Mouse (Mus musculus): ENCODE results near the gene Gigyf2.

Gene Gigyf2

DNA sequence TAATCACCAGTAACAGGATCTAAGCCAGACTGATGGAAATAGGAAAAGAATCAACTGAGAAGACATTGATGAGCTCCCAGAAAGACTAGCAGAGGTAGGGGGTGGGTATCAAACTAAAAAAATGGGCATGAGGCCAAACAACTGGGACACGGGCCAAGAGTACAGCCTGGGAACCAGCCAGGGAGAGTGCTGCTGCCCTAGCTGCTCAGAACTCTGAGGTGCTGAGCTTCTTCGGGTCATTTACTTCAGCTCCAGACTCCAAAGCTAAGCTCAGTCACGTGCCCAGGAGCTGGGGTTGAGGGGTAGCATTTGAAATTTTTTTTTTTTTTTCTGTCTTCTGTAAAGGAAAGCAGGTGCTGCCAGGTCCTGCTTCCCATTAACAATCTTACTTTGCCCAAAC is 10.1 kb upstream of the Gigyf2 start:
- no peak for DNase-seq (ENCODE audit: low read depth, low spot score)

- DNase-seq (ENCODE audit: low read depth, low spot score), result no peak
Observed at GRCm38 (mm10) chr1:87321071-87321470, 5.7 kb upstream of the Gigyf2 start.

GRCm38 (mm10) chr1:87322778-87323177 is 4.0 kb upstream of the Gigyf2 start:
- DNase-seq (ENCODE audit: low read depth, low spot score), result no peak

DNA sequence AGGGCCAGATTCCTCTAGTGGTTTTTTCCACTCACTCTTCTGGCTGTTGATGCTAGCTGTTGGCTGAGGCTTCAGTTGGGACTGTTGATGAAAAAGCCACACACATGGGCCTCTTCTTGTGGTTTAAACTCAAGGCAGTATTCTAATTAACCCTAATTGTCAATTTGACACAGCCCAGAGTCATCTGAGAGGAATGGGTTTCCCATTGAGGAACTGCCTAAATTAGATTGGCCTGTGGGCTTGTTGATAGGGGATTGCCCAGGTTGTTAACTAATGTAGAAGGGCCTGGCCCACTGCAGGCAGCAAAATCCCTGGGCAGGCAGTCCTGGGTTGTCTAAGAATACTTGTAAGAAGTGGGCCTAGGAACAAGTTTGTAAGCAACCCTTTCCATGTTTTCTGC is 2.1 kb upstream of the Gigyf2 start:
- no peak for DNase-seq (ENCODE audit: low read depth, low spot score)

DNA sequence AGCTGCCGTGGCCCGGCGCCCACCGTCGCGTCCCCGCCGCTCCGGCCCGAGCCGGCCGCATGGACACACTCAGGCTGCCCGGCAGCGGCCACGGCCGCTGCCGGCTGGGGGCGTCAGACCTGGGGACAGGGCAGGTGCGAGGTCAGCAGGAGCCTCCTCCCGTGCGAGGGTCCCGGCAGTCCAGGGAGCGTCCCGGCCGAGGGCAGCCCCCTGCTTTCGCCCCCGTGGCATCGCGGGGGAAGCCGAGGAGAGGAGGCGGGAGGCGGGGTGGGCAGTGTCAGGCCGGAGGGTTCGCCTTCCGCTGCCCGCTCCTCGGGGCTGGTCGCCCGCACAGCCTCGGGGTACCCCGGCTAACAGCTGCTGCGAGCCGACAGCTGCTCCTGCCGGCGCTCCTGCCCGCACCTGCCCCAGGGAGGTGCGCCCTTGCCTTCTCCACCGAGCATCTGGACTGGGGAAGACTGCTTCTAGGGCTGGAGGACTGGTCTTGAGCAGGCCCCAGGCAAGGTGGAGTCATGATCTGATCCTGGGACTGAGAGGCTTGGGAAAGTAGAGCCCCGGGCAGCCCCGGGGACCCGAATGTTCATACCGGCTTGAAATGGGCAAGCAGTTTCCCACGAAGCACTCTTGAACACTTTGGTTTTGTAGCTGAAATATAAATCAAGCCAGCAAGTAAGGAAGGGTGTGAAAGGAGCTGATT is 515 bp downstream of the Gigyf2 start:
- DNase-seq (ENCODE audit: low read depth, low spot score), result no peak

DNA sequence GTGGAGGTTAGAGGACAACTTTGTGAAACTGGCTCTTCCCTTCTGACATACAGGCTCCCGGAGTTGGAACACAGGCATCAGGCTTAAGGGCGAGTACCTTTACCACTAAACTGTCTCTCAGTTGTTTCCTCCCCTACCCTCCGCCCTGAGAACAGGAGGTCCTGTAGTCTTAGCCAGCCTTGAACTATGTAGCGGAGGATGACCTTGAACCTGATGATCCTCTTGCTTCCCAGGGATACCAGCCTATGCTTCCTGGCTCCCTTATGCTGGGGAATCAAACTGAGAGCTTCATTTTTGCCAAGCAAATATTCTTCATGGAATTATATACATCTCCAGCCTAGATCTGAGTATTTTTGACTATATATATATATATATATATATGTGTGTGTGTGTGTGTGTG is 5.0 kb downstream of the Gigyf2 start:
- DNase-seq (ENCODE audit: low read depth, low spot score), result no peak

DNA sequence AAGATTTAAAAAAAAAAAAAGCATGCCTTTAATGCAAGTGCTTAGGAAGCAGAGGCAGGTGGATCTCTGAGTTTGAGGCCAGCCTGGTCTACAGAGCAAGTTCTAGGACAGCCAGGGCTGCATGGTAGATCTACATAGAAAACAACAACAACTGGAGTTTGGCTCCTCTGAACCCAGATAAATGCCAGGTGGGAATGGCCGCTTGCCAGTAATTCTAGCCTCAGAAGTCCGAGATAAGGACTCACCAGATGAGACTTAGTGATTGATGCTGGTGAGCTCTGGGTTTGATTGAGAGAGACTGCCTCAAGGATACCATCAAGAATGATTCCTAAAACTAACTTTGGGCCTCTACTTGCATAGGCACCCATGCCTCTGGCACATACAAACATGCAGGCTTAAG is 23.8 kb downstream of the Gigyf2 start:
- DNase-seq (ENCODE audit: low read depth, low spot score), result no peak

DNA sequence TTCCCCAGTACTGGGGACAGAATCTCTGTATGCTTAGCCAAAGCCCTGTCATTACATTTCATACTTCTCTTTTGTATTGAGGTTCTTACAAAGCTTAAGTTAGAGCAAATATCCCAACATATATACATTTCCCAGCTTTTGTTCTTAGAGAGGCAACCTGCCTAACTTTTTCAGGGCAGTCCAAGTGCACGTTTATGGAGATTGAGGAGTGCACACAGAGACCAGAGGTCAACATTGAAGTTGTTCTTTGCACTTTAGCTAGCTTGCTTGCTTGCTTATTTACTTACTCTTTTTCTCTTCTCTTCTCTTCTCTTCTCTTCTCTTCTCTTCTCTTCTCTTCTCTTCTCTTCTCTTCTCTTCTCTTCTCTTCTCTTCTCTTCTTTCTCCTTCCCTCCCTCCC is 33.5 kb downstream of the Gigyf2 start:
- DNase-seq (ENCODE audit: low read depth, low spot score), result no peak

DNA sequence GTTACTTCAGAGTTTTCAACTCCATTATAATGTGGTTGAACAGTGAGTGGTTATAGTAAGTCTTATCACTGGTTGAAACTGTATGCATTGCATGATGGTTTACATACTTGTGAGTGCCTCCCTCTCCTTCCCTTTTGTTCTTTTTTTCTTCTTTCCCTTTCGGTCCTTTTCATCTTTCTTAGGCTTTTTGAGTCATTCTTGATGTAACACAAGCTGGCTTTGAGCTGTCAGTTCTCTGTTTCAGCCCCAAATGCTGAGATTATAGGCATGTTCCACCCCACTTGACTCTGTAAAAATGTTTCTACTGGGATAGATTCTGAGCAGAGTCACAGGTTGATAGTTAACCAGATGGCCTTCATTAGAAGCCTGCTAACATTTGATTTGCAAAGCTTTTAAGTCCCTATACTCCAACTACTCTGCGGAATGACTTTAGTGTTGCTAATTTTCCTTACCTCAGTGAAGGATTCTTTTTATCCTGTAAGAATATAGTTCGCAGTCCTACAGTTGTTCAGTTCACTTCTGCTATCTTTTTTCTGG is 51.3 kb downstream of the Gigyf2 start:
- DNase-seq (ENCODE audit: low read depth, low spot score), result no peak

DNA sequence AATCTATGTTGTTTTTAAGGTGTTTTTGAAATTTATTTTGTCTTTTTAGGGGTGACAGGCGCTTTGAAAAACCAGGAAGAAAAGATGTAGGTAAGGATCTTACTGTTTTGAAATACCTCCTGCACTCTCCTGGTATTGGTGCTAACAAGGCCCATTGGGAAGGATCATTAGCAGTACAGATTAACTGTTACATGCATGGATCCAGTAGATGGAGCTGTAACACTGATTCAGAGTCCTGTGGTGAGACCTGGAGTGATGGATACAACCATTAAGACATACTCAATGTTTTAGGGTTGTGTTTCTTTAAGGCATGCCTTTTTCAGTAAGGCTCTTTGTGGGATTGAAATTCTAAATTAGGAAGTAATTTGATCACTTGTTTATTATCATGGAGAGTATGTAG is 53.1 kb downstream of the Gigyf2 start:
- DNase-seq (ENCODE audit: low read depth, low spot score), result no peak

GRCm38 (mm10) chr1:87381152-87381551 is 54.4 kb downstream of the Gigyf2 start:
- no peak for DNase-seq (ENCODE audit: low read depth, low spot score)

DNA sequence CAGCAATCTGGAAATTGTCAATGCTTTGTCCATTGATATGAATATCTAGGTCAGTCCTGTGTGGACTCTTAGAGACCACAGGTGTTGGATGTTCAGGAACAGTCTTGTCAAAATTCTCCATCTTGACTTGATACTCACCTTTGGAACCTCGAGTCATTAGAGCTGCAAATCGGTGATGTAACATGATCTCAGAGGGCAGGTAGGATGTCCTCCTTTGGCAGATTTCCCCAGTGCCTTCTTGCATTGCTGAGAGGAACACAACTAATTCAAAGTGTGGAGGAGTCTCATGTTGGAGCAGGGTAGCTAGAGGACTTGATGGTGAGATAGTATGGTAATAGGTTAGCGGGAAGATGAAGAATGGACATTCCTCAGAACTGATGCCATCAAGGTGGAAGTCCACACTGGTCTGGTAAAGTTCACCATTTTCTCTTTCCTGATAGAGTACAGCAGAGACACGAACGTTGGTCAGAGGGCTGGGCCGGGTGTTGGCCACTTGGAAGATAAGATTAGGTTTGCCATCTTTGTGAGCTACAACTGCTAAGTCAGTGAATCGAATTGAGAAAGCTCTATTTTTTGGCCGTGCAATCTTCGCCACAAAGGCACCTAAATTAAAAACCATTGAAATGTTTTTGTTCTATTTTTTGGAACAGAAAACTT is 59.8 kb downstream of the Gigyf2 start:
- DNase-seq (ENCODE audit: low read depth, low spot score), result no peak

GRCm38 (mm10) chr1:87393444-87394195 is 66.8 kb downstream of the Gigyf2 start:
- DNase-seq (ENCODE audit: low read depth, low spot score), result no peak

DNA sequence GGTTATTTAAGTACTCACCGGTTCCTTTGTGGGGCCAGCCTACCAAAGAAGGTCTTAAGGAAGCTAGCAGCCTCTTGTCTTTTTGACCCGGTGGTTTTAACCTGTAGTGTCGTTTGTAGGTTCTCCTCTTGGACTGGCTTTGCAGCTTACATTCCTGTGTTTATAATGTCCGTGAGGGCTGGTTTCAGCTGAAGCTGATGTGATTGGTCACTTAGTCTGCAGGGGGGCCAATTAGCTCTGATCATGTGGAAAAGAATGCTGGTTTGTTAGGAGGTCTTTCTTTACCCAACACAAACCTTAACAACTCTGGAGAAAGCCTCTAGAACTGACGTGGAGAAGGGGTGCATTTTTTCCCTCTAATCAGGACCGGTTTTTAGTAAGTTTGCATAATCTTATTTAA is 67.8 kb downstream of the Gigyf2 start, which contains the start of gene Kcnj13:
Gene Kcnj13, minus strand, starts transcription at position 136 of the 400 bp plus-strand sequence.
- DNase-seq (ENCODE audit: low read depth, low spot score), result no peak

- DNase-seq (ENCODE audit: low read depth, low spot score), result no peak
Observed at GRCm38 (mm10) chr1:87396923-87397586, 70.3 kb downstream of the Gigyf2 start.

- DNase-seq (ENCODE audit: low read depth, low spot score), result no peak
Observed at GRCm38 (mm10) chr1:87404710-87405109, 77.9 kb downstream of the Gigyf2 start.

DNA sequence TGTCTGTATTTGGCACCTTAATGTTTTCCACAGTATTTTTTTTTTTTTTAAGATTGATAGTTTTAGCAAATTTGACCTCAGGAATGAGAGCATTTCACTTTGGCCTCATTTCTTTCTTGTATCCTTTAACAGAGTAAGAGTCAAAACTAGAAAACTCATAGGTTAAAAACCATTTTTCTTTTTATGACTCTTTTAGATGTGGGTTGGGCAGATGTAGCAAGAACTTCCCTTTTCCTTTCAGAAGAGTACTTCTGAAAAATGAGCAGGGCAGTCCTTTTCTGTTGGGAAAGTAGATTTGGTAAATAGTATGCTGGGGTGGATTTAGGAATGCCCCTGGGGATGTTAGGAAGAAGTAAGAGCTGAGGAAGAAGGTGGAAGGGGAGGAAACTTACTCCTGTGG is 79.2 kb downstream of the Gigyf2 start:
- DNase-seq (ENCODE audit: low read depth, low spot score), result no peak

- no peak for DNase-seq (ENCODE audit: low read depth, low spot score)
Observed at GRCm38 (mm10) chr1:87409380-87409779, 82.6 kb downstream of the Gigyf2 start.

GRCm38 (mm10) chr1:87418733-87419132 is 91.9 kb downstream of the Gigyf2 start:
- no peak for DNase-seq (ENCODE audit: low read depth, low spot score)

GRCm38 (mm10) chr1:87435125-87435524 is 108.3 kb downstream of the Gigyf2 start:
- DNase-seq (ENCODE audit: low read depth, low spot score), result no peak

- DNase-seq (ENCODE audit: low read depth, low spot score), result no peak
Observed at GRCm38 (mm10) chr1:87436583-87436982, 109.8 kb downstream of the Gigyf2 start.

Data from brain, embryonic 18.5 days (tissue).